Mouse (Mus musculus) ES-E14 (cell line): ENCODE results near the gene Sigmar1.

ENCODE experiments used
- CHD2 ChIP-seq: IDR thresholded peaks from 2 replicates; pipeline ENCODE4 v1.6.1; 2014; ENCODE audit warnings: mild to moderate bottlenecking, low read depth, low read length, inconsistent platforms
- MAFK ChIP-seq: IDR thresholded peaks from 2 replicates; pipeline ENCODE4 v1.6.1; 2014; ENCODE audit warnings: mild to moderate bottlenecking, low read depth, low read length, inconsistent platforms; ENCODE audit not compliant: insufficient read depth
- ZC3H11A ChIP-seq: IDR thresholded peaks from 2 replicates; pipeline ENCODE4 v1.6.1; 2012; ENCODE audit warnings: low read depth, mild to moderate bottlenecking, inconsistent platforms, low read length, borderline replicate concordance
- ZNF384 ChIP-seq: IDR thresholded peaks from 2 replicates; pipeline ENCODE4 v1.6.1; 2012; ENCODE audit warnings: low read depth, low read length, inconsistent platforms

DNA sequence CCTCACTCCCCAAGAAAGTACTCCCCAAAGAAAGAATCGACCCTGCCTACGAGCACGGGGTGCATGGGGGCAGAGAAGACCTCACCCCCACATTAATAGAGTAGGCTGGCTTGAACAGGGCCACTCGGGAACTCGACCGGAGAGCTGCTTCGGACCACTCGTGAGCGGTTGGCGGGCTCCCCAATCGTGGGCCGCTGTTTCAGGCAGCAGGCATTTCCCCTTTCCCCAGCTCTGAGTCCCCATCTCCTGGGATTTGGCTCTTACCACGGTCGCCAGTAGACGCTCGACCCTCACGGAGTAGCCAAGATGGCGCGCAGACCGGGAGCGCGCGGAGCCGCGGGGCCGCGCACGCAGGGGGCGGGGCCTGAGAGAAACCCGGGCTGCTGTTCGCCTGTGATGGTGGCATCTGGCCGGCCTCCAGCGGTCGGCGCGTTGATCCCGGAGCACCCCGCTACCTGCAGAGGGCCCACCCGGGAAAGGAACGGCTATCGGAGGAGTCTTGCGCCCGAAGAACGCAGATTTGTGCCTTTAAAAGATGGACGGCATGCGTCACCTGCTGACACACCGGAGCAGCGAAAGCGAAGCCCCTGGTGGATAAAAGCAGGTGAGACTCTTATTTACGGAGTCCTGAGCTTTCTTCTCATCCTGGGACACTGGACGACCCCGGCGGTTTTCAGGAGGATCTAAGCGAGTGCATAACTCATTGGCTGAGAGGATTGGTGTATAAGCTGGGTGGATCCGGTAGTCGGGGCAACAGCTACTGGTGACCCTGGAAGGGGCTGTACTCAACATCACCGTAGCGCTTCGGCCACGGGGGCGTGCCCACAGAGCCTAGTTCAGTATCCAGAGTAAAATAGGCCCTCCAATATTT is 42.5 kb downstream of the Sigmar1 start, which contains the start of gene Rpp25l:
- no peak for TF ChIP-seq ZC3H11A
- no peak for TF ChIP-seq MAFK
- no peak for TF ChIP-seq ZNF384
- no peak for TF ChIP-seq CHD2
